Mouse (Mus musculus) forebrain, embryonic 15.5 days (tissue): ENCODE data around the gene Lrrc18. TPM values are rescaled to one million over a fixed set of nuclear protein-coding genes. Genes with fewer than 3 reads are reported as not detected.

ENCODE experiments used
- ATAC-seq: fragments of 200-750 bp; cut with Nextera tagmentation; replicated peaks from 2 replicates; pipeline ENCODE4 v1.8.0; 2017; ENCODE audit warnings: mild to moderate bottlenecking, moderate TSS enrichment, moderate library complexity
- H3K27ac ChIP-seq: fragments of 300-500 bp; sonication (generic); replicated peaks from 2 replicates; pipeline ENCODE4 v1.5.1; 2015; ENCODE audit warnings: mild to moderate bottlenecking, inconsistent platforms
- H3K27me3 ChIP-seq: fragments of 300-500 bp; sonication (generic); 2 replicates; pipeline ENCODE4 v1.6.1; 2015; ENCODE audit warnings: inconsistent platforms
- H3K36me3 ChIP-seq: fragments of 300-500 bp; sonication (generic); 2 replicates; pipeline ENCODE4 v1.6.1; 2015; ENCODE audit warnings: mild to moderate bottlenecking, inconsistent platforms
- H3K4me1 ChIP-seq: fragments of 300-500 bp; sonication (generic); 2 replicates; pipeline ENCODE4 v1.6.1; 2015; ENCODE audit warnings: inconsistent platforms
- H3K4me2 ChIP-seq: fragments of 300-500 bp; sonication (generic); replicated peaks from 2 replicates; pipeline ENCODE4 v1.6.1; 2015; ENCODE audit warnings: mild to moderate bottlenecking, inconsistent platforms
- H3K4me3 ChIP-seq: fragments of 300-500 bp; sonication (generic); 2 replicates; pipeline ENCODE4 v1.5.1; 2015; ENCODE audit warnings: mild to moderate bottlenecking, inconsistent platforms
- H3K9ac ChIP-seq: fragments of 300-500 bp; sonication (generic); replicated peaks from 2 replicates; pipeline ENCODE4 v1.6.1; 2015; ENCODE audit warnings: mild to moderate bottlenecking, inconsistent platforms
- H3K9me3 ChIP-seq: fragments of 300-500 bp; sonication (generic); 2 replicates; pipeline ENCODE4 v1.6.1; 2016; ENCODE audit warnings: inconsistent platforms
- WGBS: fragments of 180-500 bp; shearing (Covaris S2); methylation state at CpG from one replicate; pipeline ENCODE4 v1.1.7; 2015; ENCODE audit warnings: mixed read lengths; 5-methylcytosine and 5-hydroxymethylcytosine counted together
- polyA plus RNA-seq: library from polyadenylated mRNA; unstranded; fragments of >200 nt; fragmentation: Nextera tagmentation; extraction: Ambion mirVana; gene quantifications from 2 replicates; pipeline ENCODE4 v1.2.1, GENCODE M21; 2015

The Lrrc18 gene
- polyA plus RNA-seq, 1 experiment from 2014 or later, result 0.17 TPM

DNA sequence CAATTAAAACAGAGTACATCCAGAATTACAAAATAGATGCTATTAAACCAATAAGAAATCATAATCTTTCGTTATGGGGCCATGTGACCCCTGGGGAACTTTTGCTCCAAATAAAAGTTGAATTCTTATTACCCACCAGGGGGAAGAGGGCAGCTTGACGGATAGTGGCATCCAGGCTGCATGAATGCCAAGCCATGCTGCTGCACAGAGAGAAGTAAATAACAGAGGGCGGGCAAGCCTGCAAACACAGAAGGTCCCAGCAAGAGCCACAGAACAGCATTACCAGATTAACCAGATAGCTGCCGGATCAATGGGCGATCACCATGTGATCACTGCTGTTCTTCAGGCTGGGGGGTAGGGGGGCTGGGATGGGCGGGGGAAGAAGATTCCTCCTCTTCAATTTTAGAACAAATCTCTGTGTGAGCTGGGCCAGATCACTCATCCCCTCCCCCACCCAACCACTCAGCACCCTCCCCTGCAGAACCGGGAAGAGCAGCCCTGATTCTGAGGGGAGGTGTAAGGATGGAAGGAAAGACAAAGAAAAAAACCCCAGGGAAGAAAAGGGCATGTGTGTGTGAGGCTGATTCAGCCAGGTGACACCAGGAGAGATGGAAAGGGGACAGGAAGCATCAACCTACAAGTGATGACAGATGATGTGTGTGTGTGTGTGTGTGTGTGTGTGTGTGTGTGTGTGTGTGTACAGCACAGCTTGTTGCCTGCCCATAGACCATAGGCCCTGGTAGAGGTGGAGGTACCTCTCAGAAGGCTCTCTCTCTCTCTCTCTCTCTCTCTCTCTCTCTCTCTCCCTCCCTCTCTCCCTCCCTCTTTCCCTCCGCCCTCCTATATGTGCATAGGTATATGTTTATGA, 9.2 kb downstream of the Lrrc18 start:
- Histone ChIP-seq H3K9me3 (no peaks in the 10 kb centered on the region), H3K4me1 (peaks cover 15% of the 10 kb centered on the region), H3K4me3 (no peak overlapping the region), H3K4me2 (no peak overlapping the region), H3K27ac (no peak overlapping the region), H3K9ac (no peak overlapping the region), H3K36me3 (no peaks in the 10 kb centered on the region), H3K27me3 (no peaks in the 10 kb centered on the region)
- WGBS, result 16% methylated on average over 8 of the region's 8 CpGs
- peak; percentile 66; the same call in 1 of the 2 replicates for ATAC-seq

- 98% methylated on average over 1 of the region's 1 CpGs for WGBS
- H3K27me3 ChIP-seq, result no peaks in the 10 kb centered on the region
- no peaks in the 10 kb centered on the region for H3K9me3 ChIP-seq
- no peak for ATAC-seq
- H3K4me1 ChIP-seq, result peaks cover 6% of the 10 kb centered on the region
- H3K36me3 ChIP-seq, result no peaks in the 10 kb centered on the region
- H3K27ac ChIP-seq, result no peak overlapping the region
- H3K4me2 ChIP-seq, result no peak overlapping the region
- H3K9ac ChIP-seq, result no peak overlapping the region
- no peak overlapping the region for H3K4me3 ChIP-seq
Observed at GRCm38 (mm10) chr14:33005114-33005513, 13.9 kb downstream of the Lrrc18 start.

GRCm38 (mm10) chr14:33007638-33008037, 16.5 kb downstream of the Lrrc18 start:
- ATAC-seq, result no peak
- WGBS, result 90% methylated on average over 1 of the region's 1 CpGs

DNA sequence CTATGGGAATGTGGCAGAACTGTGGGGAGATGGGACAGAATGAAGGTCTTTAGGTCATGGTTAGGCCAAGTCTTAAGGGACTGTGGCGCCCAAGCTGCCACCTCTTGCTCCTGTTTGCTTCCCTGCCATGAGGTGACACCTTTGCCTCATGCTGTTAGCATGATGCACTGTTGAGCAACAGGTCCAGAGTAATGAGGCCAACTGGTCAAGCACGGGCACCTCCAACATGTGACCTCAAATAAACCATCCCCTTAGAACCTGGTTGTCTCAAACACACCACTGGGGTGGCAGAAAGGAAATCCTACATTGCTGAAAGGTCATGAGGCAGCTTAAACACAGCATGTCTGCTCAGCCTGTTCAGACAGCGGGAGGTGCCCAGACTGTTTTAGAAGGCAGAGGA, 27.9 kb downstream of the Lrrc18 start:
- Histone ChIP-seq H3K27me3 (no peaks in the 10 kb centered on the region), H3K4me3 (no peak overlapping the region), H3K4me1 (no peaks in the 10 kb centered on the region), H3K27ac (no peak overlapping the region), H3K4me2 (no peak overlapping the region), H3K36me3 (no peaks in the 10 kb centered on the region), H3K9me3 (no peaks in the 10 kb centered on the region), H3K9ac (no peak overlapping the region)
- ATAC-seq, result no peak
- 90% methylated on average over 3 of the region's 3 CpGs for WGBS

More at GRCm38 (mm10) chr14:33007638-33008037, 16.5 kb downstream of the Lrrc18 start:
- no peaks in the 10 kb centered on the region for H3K36me3 ChIP-seq
- H3K4me3 ChIP-seq, result no peak overlapping the region
- no peaks in the 10 kb centered on the region for H3K27me3 ChIP-seq
- no peak overlapping the region for H3K4me2 ChIP-seq
- no peak overlapping the region for H3K9ac ChIP-seq
- H3K27ac ChIP-seq, result no peak overlapping the region
- H3K4me1 ChIP-seq, result no peaks in the 10 kb centered on the region
- no peaks in the 10 kb centered on the region for H3K9me3 ChIP-seq

DNA sequence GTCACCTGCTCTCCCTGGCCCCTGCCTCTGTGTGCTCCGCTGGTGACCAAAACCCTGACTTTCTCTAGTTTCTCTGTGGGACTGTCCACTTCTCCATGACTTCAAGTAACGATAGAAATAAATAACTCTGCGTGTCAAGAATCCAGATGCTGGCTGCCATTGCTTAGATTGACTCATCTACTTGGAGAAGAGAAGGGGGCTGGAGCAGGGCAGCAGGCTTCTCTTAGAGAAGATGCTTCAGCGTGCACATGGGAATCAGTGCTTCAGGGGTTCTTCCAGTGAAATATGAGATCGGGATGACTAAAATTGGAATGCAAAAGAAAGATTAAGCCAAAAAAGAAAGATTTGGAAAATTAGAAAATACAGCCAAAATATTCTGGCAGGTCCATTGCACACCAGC, 28.4 kb downstream of the Lrrc18 start:
- Histone ChIP-seq H3K27ac (no peak overlapping the region), H3K27me3 (no peaks in the 10 kb centered on the region), H3K4me3 (no peak overlapping the region), H3K9me3 (no peaks in the 10 kb centered on the region), H3K9ac (no peak overlapping the region), H3K4me2 (no peak overlapping the region), H3K4me1 (no peaks in the 10 kb centered on the region), H3K36me3 (no peaks in the 10 kb centered on the region)
- 79% methylated on average over 5 of the region's 5 CpGs for WGBS
- no peak for ATAC-seq

GRCm38 (mm10) chr14:33030849-33031248, 39.7 kb downstream of the Lrrc18 start:
- WGBS, result 66% methylated on average over 3 of the region's 3 CpGs
- Histone ChIP-seq H3K4me1 (no peaks in the 10 kb centered on the region), H3K36me3 (no peaks in the 10 kb centered on the region), H3K27me3 (no peaks in the 10 kb centered on the region), H3K4me3 (no peak overlapping the region), H3K4me2 (no peak overlapping the region), H3K9me3 (no peaks in the 10 kb centered on the region), H3K27ac (no peak overlapping the region), H3K9ac (no peak overlapping the region)
- ATAC-seq, result no peak

GRCm38 (mm10) chr14:33033424-33033823, 42.2 kb downstream of the Lrrc18 start:
- Histone ChIP-seq H3K36me3 (no peaks in the 10 kb centered on the region), H3K27ac (no peak overlapping the region), H3K9ac (no peak overlapping the region), H3K9me3 (no peaks in the 10 kb centered on the region), H3K4me3 (no peak overlapping the region), H3K4me1 (no peaks in the 10 kb centered on the region), H3K27me3 (no peaks in the 10 kb centered on the region), H3K4me2 (no peak overlapping the region)
- no peak for ATAC-seq
- 41% methylated on average over 6 of the region's 6 CpGs for WGBS

DNA sequence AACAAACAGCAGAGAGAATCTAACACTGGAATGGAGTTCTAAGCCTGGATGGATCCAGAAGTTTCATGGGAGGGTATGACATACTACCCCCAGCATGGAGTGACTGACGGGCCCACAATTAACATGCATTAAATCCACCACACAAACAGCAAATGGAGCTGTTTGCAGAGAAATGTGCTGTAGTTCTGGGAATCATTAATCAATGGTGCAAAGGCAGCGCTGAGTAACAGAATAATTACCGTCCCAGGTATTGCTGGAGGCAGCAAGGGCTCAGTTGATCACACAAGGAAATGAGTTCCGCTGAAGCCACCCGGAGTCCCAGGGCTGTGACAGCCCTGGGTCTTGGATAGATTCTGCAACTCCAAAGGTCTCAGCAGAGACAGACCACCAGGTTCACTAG, 44.2 kb downstream of the Lrrc18 start:
- Histone ChIP-seq H3K27ac (no peak overlapping the region), H3K4me2 (no peak overlapping the region), H3K27me3 (no peaks in the 10 kb centered on the region), H3K9ac (no peak overlapping the region), H3K9me3 (no peaks in the 10 kb centered on the region), H3K4me3 (no peak overlapping the region), H3K36me3 (no peaks in the 10 kb centered on the region), H3K4me1 (no peaks in the 10 kb centered on the region)
- no peak for ATAC-seq
- 57% methylated on average over 5 of the region's 5 CpGs for WGBS

DNA sequence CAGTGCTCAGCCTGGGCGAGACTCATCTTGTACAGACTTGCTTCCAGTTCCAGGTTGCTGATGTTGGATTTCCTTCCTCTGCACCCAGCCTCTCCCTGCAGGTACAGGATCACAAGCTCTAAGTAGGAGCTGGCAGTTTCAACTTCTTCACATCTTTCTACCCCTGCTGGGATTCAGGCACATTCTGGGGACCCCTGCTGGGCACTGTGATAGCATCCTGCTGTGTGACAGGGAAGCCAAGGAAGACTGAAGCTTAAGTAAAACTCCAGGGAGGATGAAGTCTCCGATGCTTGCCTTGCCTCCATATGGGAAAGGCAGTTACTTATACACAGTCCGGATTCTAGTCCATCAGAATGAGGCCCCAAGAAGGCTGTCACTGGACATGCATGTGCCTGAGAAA, 45.6 kb downstream of the Lrrc18 start:
- Histone ChIP-seq H3K9me3 (no peaks in the 10 kb centered on the region), H3K36me3 (no peaks in the 10 kb centered on the region), H3K4me3 (no peak overlapping the region), H3K4me2 (no peak overlapping the region), H3K27ac (no peak overlapping the region), H3K4me1 (no peaks in the 10 kb centered on the region), H3K9ac (no peak overlapping the region), H3K27me3 (no peaks in the 10 kb centered on the region)
- ATAC-seq, result no peak
- WGBS, result 50% methylated on average over 3 of the region's 3 CpGs

DNA sequence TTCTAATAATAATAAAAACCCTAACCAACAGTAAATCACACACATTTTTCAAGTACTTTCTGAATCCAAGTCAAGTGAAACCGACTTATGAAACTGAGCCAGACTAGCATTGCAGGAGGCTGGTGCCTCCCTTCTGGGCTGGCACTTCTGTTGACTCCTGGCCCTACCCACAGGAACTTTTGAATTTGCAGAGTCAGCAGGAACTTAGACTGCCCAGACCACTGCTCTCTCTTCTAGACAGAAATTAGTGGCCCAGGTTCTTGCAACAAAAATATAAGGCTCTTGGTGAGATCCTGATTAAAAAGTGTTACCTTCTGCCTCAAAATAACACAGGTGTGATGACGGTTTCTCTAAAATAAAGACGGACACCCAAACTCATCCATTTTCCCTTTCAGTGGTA, 54.0 kb downstream of the Lrrc18 start:
- 94% methylated on average over 3 of the region's 3 CpGs for WGBS
- ATAC-seq, result no peak
- no peak overlapping the region for H3K4me3 ChIP-seq
- no peaks in the 10 kb centered on the region for H3K9me3 ChIP-seq
- no peaks in the 10 kb centered on the region for H3K4me1 ChIP-seq
- no peaks in the 10 kb centered on the region for H3K36me3 ChIP-seq
- no peak overlapping the region for H3K9ac ChIP-seq
- no peak overlapping the region for H3K27ac ChIP-seq
- no peak overlapping the region for H3K4me2 ChIP-seq
- no peaks in the 10 kb centered on the region for H3K27me3 ChIP-seq

DNA sequence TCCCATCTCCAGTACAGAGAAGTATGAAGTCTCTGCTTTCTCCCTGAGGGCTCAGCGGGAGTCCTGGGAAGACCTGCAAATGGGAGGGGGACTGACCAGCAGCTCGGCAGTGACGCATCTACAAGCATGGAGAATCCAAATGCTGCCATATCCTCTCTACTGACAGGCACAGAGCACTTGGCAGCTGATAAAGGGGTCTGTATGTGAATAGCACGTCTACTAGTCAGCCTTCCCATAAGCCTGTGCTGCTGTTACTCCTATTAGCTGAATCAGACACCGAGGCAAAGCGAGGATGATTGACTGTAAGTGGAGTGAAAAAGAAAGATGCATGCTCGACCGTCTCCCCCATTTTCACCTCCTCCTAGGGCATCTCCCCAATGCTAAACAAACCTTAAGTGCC, 62.3 kb downstream of the Lrrc18 start:
- H3K4me3 ChIP-seq, result no peak overlapping the region
- no peaks in the 10 kb centered on the region for H3K36me3 ChIP-seq
- no peaks in the 10 kb centered on the region for H3K27me3 ChIP-seq
- H3K4me2 ChIP-seq, result no peak overlapping the region
- peaks cover 5% of the 10 kb centered on the region for H3K4me1 ChIP-seq
- no peak overlapping the region for H3K27ac ChIP-seq
- no peaks in the 10 kb centered on the region for H3K9me3 ChIP-seq
- WGBS, result 40% methylated on average over 8 of the region's 8 CpGs
- H3K9ac ChIP-seq, result no peak overlapping the region
- ATAC-seq, result no peak

DNA sequence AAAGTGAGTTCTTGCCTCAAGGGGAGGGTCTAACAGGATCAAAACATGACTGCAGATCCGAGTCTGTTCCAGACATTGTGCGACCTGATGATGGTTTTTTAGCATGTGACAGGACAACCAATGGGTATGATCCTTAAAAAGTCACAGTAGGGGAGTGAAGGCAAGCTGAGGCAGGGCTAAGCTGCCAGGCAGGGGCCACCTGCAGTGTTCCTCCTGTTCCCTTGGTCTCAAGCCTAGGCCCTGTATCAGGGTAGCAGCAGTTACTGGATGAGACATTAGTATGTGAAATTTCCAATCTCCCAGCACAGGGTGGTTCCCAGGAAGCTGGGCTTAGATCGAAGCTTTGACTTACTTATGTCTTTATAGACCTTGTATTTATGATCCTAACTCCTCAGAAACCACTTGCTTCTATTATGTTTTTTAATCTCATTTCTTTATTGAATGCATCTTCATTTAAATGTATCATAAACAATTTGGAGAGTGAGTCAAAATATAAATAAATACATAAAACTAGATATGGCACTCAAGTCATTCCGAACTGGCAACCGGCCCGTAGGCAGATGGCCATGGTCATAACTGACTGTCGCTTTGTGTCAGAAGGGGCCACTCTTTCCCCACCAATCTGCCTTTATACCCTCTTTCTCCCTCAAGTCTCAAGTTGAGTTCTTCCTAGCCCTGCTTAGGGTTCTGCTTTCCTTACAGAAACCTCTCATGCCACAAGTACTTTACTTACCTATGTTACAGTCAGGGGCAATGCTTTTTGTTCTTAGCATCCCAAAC, 67.9 kb downstream of the Lrrc18 start:
- 91% methylated on average over 7 of the region's 7 CpGs for WGBS
- Histone ChIP-seq H3K36me3 (no peaks in the 10 kb centered on the region), H3K9me3 (no peaks in the 10 kb centered on the region), H3K4me3 (no peak overlapping the region), H3K27me3 (no peaks in the 10 kb centered on the region), H3K4me1 (0 out of 2 replicates have a peak, but pooled peaks cover 3% of the 10 kb centered on the region), H3K27ac (no peak overlapping the region), H3K9ac (no peak overlapping the region), H3K4me2 (no peak overlapping the region)
- no peak for ATAC-seq
